Mouse (Mus musculus) megakaryocyte-erythroid progenitor cell, adult 5-6 weeks (primary cell): Measurements from ENCODE around the gene Klhl35. TPM values are rescaled to one million over a fixed set of nuclear protein-coding genes. Genes with fewer than 3 reads are reported as not detected.

Experiments used
- ATAC-seq: replicated peaks from 2 replicates; pipeline ENCODE4 v1.8.0; 2016; ENCODE audit warnings: mild to moderate bottlenecking, inconsistent platforms; ENCODE audit not compliant: severe bottlenecking, poor library complexity, low FRiP score, low TSS enrichment
- total RNA-seq, 2 experiments: library from RNA; stranded (forward) in 1 of 2; stranded (reverse) in 1 of 2; fragments of 200-1000, 215-1000 nt in 1 of 2; fragments of >200 nt in 1 of 2; fragmentation: Nextera tagmentation in 1 of 2; gene quantifications; 2 replicates each; pipeline ENCODE4 v1.2.3; 2014 to 2017

Klhl35 gene
- total RNA-seq, 2 experiments from 2014 or later = 2.1 TPM; not detected in 1

DNA sequence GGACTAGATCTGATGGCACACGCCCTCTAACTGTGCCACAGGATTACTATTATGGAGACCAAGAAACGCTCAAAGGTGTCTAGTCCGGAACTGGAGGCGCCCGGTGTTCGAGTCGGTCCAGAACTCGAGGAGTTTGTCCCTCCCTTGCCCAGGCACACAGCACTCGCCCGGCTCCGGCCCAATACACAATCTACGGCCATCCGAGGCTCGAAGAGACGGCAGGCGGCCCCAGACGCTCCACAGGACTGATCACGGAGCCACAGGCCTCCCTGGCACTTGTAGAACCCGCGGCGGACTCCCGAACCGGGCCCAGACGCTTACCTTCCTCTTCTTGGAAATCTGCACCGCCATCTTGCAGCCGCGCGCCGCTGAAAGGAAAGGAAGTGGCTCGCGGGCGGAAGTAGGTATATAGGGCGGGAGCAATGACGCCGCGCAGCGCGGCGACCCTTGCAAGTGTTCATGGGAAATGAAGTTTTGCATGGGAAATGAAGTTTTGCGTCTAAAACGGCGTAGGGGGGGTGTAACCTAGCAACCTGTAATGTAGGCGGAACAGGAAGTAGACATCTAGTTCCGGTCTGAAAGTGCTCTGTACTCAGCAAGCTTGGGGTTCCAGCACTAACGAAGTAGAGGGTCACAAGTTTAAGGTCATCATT lies 17.6 kb downstream of the Klhl35 start, which contains the start of gene Rps3:
Gene Rps3, minus strand, starts transcription at position 468 of the 653 bp plus-strand sequence.
- peak; percentile 92 for ATAC-seq

DNA sequence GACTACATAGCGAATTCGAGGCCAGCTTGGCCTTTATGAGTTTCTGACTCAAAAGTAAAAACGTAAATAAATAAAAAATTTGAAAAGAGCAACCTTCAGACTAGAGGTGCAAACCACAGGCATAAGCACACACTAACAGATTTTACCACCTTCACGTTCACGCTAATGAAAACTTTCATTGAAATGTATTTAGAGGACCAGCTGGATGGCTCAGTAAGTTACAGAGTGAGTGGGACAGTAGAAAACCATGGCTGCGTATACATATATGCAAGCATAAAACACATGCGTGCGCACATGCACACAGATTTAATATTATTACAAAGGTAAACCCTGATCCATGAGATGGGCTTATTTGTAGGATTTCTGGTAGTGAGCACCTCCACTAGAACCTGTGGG lies 18.1 kb downstream of the Klhl35 start:
- peak; percentile 3; the same call in 1 of the 2 replicates for ATAC-seq

DNA sequence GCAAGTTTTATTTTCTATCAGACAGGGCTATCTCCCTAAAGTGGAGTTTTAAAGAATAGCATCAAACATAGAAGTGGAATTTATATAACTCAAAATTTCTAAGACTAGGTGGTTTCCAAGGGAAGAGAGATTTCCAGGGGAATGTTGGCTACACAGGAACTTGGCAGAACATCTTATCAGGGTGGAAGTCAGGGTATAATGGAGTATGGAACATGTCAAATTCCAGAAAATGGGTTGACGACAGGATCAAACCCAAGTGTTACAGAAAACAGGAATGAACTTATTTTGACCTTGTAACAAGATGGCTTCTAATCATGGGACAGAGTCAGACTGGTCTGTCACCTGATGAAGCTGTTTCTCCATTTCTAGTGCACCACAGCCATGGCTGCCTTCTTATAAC lies 18.9 kb downstream of the Klhl35 start:
- no peak for ATAC-seq

DNA sequence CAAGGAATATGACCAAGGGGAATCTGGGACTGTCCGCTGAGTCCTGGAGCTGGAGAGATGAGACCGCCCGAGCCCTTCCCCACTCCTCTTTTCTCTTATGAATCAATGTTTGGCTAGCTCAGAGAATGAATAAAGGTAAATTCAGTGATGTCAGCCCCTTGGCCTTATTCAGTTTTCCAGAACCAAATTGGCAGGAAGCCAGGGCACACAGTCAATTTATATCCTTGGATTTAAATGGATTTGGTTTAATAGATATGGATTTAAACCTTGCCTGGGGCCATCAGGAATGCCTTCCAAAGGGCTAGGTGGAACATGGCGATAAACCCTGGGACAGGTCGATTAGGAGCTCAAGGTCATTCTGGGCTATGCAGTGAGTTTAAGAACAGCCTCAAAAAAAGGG lies 23.9 kb downstream of the Klhl35 start:
- ATAC-seq = no peak

DNA sequence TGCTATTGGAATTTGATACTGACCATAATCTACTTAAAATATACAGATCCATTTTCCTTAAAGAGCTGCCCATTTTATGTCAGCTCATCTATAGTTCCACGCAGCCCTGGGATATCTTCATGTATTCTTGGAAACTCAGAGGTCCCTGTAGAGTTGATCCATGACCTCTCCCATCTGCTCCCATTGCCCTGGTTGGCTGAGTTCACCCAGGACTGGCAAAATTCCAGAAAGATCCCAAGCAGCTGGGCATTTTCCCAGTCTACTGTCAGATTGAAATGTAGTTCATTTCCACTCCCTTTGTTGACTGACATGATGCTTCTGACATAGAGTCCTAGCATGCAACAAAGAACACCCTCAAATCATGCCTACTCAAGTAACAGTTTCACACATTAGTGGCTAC lies 33.3 kb downstream of the Klhl35 start:
- ATAC-seq = no peak

DNA sequence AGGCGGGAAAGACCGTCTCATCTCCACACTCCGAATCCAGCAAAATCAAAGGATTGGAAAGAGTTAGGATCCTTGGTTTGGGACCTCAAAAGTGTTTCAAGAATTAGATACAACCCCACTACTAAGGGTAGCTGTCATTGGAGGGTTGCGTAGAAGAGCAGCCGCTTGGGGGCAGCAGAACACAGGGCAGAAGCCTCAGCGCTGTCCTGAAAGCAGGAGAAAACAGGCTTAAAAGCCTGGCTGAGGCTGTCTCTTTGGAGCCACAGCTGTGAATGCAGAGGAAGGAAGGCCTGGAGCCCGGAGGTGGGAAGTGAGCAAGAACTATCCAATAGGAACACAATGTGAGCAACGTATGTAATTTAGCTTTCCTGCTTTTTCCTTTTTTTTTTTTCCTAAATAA lies 34.4 kb downstream of the Klhl35 start:
- peak; percentile 91 for ATAC-seq

DNA sequence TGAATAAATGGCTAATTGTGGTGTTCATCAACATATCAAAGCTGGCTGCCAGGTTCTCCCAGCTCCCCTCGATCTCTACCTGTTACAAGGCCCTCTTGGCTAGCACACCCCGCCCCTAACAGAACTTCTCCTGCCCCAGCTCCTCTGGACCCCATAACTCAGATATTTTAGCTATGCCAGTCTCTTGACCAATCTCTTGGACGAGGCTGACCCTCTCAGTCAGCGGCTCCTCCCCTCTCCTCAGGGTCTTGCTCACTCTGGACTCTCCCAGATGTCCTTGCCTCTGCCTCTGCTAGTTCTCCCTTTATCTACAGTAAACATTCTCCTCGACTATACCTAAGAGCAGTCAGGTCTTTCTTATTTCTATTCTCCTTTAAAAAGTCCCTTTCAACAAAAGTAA lies 34.9 kb downstream of the Klhl35 start:
- ATAC-seq = no peak

DNA sequence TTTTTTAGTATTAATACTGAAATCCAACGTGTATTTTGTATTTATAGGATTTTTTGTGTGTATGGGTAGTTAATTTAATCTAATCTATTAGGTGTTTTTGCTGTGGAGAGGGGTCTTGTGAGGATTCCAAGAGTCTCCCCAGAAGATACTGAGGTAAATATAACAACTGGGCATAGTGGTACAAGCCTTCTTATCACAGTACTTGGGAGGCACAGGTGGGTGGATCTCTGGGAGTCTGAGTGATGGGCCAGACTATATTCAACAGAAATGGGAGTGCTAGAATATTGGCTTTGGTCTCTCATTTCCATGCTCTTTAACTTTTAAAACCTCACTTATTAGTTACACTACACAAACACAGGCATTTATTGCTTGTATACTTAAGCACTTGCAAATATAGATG lies 35.3 kb downstream of the Klhl35 start:
- ATAC-seq = no peak

DNA sequence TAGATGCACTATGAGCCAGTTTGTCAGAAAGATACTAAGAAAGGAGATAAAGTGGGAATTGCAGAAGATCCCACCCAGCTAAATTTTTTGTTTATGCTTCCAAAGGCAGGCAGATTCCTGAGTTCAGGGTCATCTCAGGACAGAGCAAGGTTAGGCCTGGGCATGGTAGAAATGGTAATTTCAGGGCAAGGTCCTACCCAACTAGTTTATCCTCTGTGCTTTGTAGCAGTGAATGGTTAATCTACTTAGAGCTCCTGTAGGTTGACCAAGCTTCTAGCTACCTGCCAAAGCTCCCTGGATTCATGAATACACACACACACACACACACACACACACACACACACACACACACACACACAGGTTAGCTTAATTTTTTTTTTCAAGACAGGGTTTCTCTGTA lies 38.8 kb downstream of the Klhl35 start:
- ATAC-seq = no peak

DNA sequence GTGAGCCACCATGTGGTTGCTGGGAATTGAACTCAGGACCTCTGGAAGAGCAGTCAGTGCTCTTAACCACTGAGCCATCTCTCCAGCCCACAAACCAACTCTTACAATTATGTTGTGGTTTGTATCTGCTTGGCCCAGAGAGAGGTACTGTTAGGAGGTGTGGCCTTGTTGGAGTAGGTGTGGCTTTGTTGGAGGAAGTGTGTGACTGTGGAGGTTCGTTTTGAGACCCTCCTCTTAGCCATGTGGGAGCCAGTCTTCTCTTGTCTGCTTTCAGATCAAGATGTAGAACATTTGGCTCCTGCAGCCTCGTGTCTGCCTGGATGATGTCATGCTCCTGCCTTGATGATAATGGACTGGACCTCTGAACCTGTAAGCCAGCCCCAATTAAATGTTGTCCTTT lies 42.4 kb downstream of the Klhl35 start:
- ATAC-seq = 0 out of 2 replicates have a peak, but pooled peaks have one; percentile 55

DNA sequence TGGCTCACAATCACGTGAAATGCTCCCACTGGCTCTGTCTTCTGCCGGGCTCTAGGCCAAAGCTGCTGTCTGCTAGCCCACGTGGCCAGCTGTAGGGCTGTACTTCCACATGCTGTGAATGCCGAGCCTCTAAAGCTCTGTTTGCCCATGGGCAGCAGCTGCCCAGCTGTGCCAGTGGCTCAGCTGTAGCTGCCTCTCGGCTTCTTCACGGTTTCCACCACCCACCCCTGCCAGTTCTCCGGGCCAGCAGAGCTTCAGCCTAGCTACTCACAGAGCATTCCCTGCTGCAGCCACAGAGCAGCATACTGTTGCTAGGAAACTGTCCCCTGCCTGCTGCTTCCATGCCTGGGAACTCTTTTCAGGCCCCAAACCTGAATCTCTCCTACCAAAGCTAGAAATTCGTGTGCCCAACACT lies 44.3 kb downstream of the Klhl35 start:
- 0 out of 2 replicates have a peak, but pooled peaks have one; percentile 43 for ATAC-seq

DNA sequence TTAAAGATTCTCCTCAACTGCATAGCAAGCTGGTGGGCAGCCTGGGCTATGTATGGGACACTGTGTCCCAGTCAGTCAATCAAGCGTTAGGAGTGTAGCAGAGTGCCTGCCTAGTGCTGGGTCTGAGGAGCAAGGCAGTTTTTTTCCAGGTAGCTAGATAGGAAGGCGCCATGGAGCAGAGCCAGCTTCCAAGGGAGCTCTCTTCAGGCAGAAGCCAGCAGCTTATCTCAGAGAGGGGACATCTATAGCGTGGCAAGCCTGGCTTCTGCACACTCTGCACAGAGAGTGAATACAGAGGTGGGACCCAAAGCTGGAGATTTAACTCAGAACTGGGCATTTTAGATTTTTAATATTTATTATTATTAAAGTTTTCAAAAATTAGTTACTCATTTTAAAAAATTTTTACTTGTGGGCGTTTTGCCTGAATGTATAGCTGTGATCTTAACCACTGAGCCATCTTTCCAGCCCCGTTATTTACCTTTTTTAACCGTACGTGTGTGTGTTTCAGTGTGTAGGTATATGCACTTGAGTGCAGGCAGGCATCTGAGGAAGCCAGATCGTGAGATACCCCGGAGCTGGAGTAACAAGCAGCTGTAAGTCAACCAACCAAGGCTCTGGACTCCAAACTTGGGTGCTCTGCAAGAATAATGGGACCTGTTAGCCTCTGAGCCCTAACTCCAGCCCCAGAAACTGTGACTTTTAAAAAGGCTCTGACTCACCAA lies 50.4 kb downstream of the Klhl35 start:
- peak; percentile 51 for ATAC-seq

DNA sequence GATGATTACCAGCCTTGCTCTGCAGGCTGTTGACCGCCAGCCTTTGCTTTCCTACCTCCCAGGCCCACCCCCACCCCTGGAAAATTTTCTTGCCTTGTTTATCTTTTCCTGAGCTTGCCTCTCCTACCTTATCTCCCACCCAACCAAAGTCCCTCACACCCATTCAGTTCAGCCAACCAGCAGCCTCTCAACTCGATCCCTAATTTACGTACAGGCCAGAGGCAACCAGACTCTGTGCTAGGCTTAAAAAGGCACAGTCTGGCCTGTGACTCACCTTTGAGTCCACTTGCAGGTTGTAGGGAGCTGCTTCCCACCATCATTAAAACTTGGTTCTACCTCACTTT lies 51.0 kb downstream of the Klhl35 start:
- ATAC-seq = peak; percentile 77; the same call in 1 of the 2 replicates

DNA sequence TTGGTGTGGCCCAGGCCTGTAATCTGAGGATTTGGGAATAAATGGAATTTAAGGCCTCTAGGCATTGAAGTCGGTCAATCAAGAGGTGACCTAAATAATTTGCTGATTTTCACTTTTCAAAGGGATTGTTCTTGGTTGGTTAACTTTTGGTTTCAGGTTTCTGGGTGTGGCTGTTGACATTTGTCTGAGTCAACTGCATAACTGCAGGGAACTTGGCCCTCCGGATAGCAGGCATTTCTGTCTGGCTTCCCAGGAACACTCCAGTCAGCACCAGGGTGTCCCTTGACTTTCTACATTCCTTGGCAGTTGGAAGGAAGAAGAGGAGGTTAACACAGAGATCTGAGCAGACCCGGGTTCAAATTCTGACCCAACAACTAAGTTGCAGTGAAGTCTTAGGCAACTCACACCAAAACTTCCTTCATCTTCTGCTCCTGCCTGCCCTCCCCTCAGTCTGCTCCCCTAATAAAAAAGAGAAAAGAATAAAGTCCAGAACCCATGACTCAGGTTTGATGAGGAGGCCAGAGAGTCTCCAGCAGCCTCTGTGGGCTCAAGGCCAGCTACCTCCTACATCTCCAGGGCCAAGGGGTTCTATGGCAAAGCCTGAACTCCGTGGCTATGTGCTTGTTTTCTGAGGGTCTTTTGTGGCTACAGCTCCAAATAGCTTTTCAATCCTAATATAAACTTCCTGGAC lies 53.3 kb downstream of the Klhl35 start:
- no peak for ATAC-seq

DNA sequence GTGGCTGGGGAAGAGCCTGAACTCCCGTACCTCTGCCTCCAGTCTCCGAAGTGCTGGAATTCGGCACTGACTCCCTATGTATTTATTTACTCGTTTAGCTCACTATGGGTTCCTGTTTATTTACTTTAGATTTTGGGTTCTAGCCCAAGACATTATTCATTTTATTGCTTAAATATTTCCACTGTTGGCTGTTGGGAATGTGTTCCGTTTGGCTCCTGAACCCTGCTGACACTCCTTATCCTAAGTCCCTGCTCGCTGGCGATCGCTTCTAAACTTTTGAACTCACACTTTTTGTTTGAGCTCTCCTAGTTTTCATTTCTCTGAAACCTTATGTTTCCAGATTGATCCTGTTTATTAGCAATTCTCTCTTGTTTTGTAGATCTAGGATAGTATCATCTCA lies 57.3 kb downstream of the Klhl35 start:
- ATAC-seq = no peak

Other genes starting within 250 kb of the Klhl35 start
- 0.27 TPM in 1 of 2 replicates, not detected in the other for gene Mogat2, start 227.4 kb upstream of the Klhl35 start, total RNA-seq (2014; fragmentation: Nextera tagmentation)
- not detected in 2 replicates for gene Mogat2, start 227.4 kb upstream of the Klhl35 start, total RNA-seq (2017)
- gene Map6, start 198.6 kb upstream of the Klhl35 start, total RNA-seq (2014; fragmentation: Nextera tagmentation) = not detected in 2 replicates
- not detected in 2 replicates for gene Map6, start 198.6 kb upstream of the Klhl35 start, total RNA-seq (2017)
- not detected in 2 replicates for gene Serpinh1, start 112.8 kb upstream of the Klhl35 start, total RNA-seq (2014; fragmentation: Nextera tagmentation)
- gene Serpinh1, start 112.8 kb upstream of the Klhl35 start, total RNA-seq (2017) = not detected in 2 replicates
- 0.30 TPM in 1 of 2 replicates, not detected in the other for gene Gdpd5, start 84.6 kb upstream of the Klhl35 start, total RNA-seq (2014; fragmentation: Nextera tagmentation)
- gene Gdpd5, start 84.6 kb upstream of the Klhl35 start, total RNA-seq (2017) = 0.14 TPM in 1 of 2 replicates, not detected in the other
- gene Rps3, start 17.7 kb downstream of the Klhl35 start, total RNA-seq (2014; fragmentation: Nextera tagmentation) = 1,003 and 1,349 TPM in 2 replicates
- 1,982 and 2,496 TPM in 2 replicates for gene Rps3, start 17.7 kb downstream of the Klhl35 start, total RNA-seq (2017)
- gene Arrb1, start 69.5 kb downstream of the Klhl35 start, total RNA-seq (2014; fragmentation: Nextera tagmentation) = 59.0 and 91.0 TPM in 2 replicates
- 70.4 and 96.2 TPM in 2 replicates for gene Arrb1, start 69.5 kb downstream of the Klhl35 start, total RNA-seq (2017)
- 0.35 TPM in 1 of 2 replicates, not detected in the other for gene Tpbgl, start 161.1 kb downstream of the Klhl35 start, total RNA-seq (2014; fragmentation: Nextera tagmentation)
- 0.05 TPM in 1 of 2 replicates, not detected in the other for gene Tpbgl, start 161.1 kb downstream of the Klhl35 start, total RNA-seq (2017)
- 0.64 TPM in 1 of 2 replicates, not detected in the other for gene Slco2b1, start 245.3 kb downstream of the Klhl35 start, total RNA-seq (2014; fragmentation: Nextera tagmentation)
- gene Slco2b1, start 245.3 kb downstream of the Klhl35 start, total RNA-seq (2017) = 0.11 TPM in 1 of 2 replicates, not detected in the other